Mouse (Mus musculus): ENCODE measurements around the gene Rgs6. TPM values are rescaled to one million over a fixed set of nuclear protein-coding genes. Genes with fewer than 3 reads are reported as not detected.

Rgs6 gene
- polyA plus RNA-seq, 1 experiment from 2014 or later: 12.5 TPM

DNA sequence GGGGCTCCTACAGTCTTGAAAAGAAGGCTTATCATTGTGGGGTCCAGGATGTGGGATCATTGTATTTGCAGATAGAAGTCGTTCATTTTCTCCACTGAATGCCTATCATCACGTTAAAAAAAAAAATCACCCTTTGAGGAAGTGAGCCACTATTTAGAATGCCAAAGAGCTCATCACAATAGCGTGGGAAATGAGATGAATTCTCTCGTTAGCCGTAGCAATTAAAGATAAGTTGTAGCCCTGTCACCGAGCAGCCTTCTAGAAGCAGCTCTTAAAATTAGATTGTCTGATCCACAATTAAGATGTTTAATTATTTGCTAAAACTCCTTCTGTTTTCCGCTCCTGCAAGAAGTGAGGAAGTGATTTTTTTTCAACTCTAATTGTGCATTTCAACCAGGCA lies 459.6 kb downstream of the Rgs6 start:
- Histone ChIP-seq H3K9ac (replicated peaks; ENCODE audit: low read length) (no peak overlapping the region), H3K27me3 (ENCODE audit: control insufficient read depth, insufficient read depth, low read length) (no peaks in the 10 kb centered on the region), H3K4me2 (ENCODE audit: low read length) (no peak overlapping the region), H3K9me3 (ENCODE audit: control insufficient read depth, low read length) (no peaks in the 10 kb centered on the region), H3K36me3 (ENCODE audit: control insufficient read depth, insufficient read depth, low read length) (no peaks in the 10 kb centered on the region), H3K4me1 (ENCODE audit: control insufficient read depth, insufficient read depth, low read length) (peaks cover 26% of the 10 kb centered on the region), H3K4me3 (replicated peaks; ENCODE audit: low read depth, low read length) (no peak overlapping the region), H3K27ac (replicated peaks; ENCODE audit: low read depth, low read length) (no peak overlapping the region)
- WGBS: 63% methylated on average over 7 of the region's 7 CpGs
- DNase-seq (no peak), ATAC-seq (ENCODE audit: low FRiP score, low TSS enrichment) (no peak)

GRCm38 (mm10) chr12:83050514-83050913 lies 462.4 kb downstream of the Rgs6 start:
- Histone ChIP-seq H3K4me2 (ENCODE audit: low read length) (no peak overlapping the region), H3K36me3 (ENCODE audit: control insufficient read depth, insufficient read depth, low read length) (no peaks in the 10 kb centered on the region), H3K9ac (replicated peaks; ENCODE audit: low read length) (no peak overlapping the region), H3K4me1 (ENCODE audit: control insufficient read depth, insufficient read depth, low read length) (0 out of 2 replicates have a peak, but pooled peaks cover 4% of the 10 kb centered on the region), H3K9me3 (ENCODE audit: control insufficient read depth, low read length) (no peaks in the 10 kb centered on the region), H3K27me3 (ENCODE audit: control insufficient read depth, insufficient read depth, low read length) (no peaks in the 10 kb centered on the region), H3K4me3 (replicated peaks; ENCODE audit: low read depth, low read length) (no peak overlapping the region), H3K27ac (replicated peaks; ENCODE audit: low read depth, low read length) (no peak overlapping the region)
- WGBS: 89% methylated on average over 8 of the region's 8 CpGs
- DNase-seq (no peak), ATAC-seq (ENCODE audit: low FRiP score, low TSS enrichment) (no peak)

GRCm38 (mm10) chr12:83052391-83052790 lies 464.3 kb downstream of the Rgs6 start:
- no peaks in the 10 kb centered on the region for H3K27me3 ChIP-seq (ENCODE audit: control insufficient read depth, insufficient read depth, low read length)
- H3K9ac ChIP-seq (replicated peaks; ENCODE audit: low read length): no peak overlapping the region
- DNase-seq: no peak
- 79% methylated on average over 4 of the region's 4 CpGs for WGBS
- no peak for ATAC-seq (ENCODE audit: low FRiP score, low TSS enrichment)
- no peaks in the 10 kb centered on the region for H3K36me3 ChIP-seq (ENCODE audit: control insufficient read depth, insufficient read depth, low read length)
- no peaks in the 10 kb centered on the region for H3K4me1 ChIP-seq (ENCODE audit: control insufficient read depth, insufficient read depth, low read length)
- no peaks in the 10 kb centered on the region for H3K9me3 ChIP-seq (ENCODE audit: control insufficient read depth, low read length)
- H3K27ac ChIP-seq (replicated peaks; ENCODE audit: low read depth, low read length): no peak overlapping the region
- no peak overlapping the region for H3K4me2 ChIP-seq (ENCODE audit: low read length)
- no peak overlapping the region for H3K4me3 ChIP-seq (replicated peaks; ENCODE audit: low read depth, low read length)

- Histone ChIP-seq H3K27me3 (ENCODE audit: control insufficient read depth, insufficient read depth, low read length) (no peaks in the 10 kb centered on the region), H3K9ac (replicated peaks; ENCODE audit: low read length) (no peak overlapping the region), H3K4me3 (replicated peaks; ENCODE audit: low read depth, low read length) (no peak overlapping the region), H3K4me2 (ENCODE audit: low read length) (no peak overlapping the region), H3K9me3 (ENCODE audit: control insufficient read depth, low read length) (no peaks in the 10 kb centered on the region), H3K27ac (replicated peaks; ENCODE audit: low read depth, low read length) (no peak overlapping the region), H3K4me1 (ENCODE audit: control insufficient read depth, insufficient read depth, low read length) (no peaks in the 10 kb centered on the region), H3K36me3 (ENCODE audit: control insufficient read depth, insufficient read depth, low read length) (no peaks in the 10 kb centered on the region)
- DNase-seq (no peak), ATAC-seq (ENCODE audit: low FRiP score, low TSS enrichment) (no peak)
- WGBS: 84% methylated on average over 5 of the region's 5 CpGs
These were observed 467.6 kb downstream of the Rgs6 start for GRCm38 (mm10) chr12:83055690-83056089.

DNA sequence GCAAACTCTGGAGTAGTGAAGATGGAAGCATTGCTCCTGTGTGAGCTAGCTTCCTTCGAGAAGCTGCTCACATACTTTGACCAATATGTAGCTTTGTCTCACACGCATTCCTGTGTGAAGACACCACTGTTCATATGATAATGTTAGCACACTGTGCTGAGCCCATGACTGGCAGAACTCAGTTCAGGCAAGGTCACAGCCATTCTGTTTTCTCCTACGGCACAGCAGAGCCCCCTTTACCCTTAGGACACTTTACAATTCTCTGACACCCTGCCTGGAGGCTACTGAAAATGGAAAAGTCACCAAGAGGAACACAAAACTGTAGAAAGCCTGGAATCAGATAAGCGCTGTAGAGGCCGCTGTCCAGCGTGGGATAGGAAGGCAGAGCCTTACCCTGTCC lies 478.3 kb downstream of the Rgs6 start:
- no peaks in the 10 kb centered on the region for H3K27me3 ChIP-seq (ENCODE audit: control insufficient read depth, insufficient read depth, low read length)
- WGBS: 72% methylated on average over 6 of the region's 6 CpGs
- no peak overlapping the region for H3K9ac ChIP-seq (replicated peaks; ENCODE audit: low read length)
- H3K4me1 ChIP-seq (ENCODE audit: control insufficient read depth, insufficient read depth, low read length): no peaks in the 10 kb centered on the region
- DNase-seq (no peak), ATAC-seq (ENCODE audit: low FRiP score, low TSS enrichment) (no peak)
- no peaks in the 10 kb centered on the region for H3K9me3 ChIP-seq (ENCODE audit: control insufficient read depth, low read length)
- H3K27ac ChIP-seq (replicated peaks; ENCODE audit: low read depth, low read length): no peak overlapping the region
- H3K4me3 ChIP-seq (replicated peaks; ENCODE audit: low read depth, low read length): no peak overlapping the region
- H3K36me3 ChIP-seq (ENCODE audit: control insufficient read depth, insufficient read depth, low read length): no peaks in the 10 kb centered on the region
- H3K4me2 ChIP-seq (ENCODE audit: low read length): no peak overlapping the region

DNA sequence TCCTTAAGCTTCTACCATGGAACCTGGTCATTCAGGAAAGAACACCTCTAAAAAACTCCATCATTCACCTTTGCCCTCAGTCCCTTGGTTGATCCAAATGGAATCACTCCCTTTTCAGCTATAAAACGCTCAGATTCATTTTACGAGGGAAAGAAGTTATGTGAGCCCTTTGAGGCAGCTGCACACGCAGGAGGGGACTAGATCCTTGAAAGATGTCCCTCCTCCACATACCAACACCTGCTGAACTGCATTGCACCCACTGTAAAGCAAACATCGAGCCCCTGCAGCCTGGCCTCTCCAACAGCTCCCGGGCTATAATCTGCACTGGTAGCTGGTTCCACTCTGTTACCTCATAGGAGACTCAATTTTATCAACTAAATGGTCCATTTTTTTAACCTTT lies 482.8 kb downstream of the Rgs6 start:
- no peak for ATAC-seq (ENCODE audit: low FRiP score, low TSS enrichment)
- H3K4me2 ChIP-seq (ENCODE audit: low read length): no peak overlapping the region
- no peak overlapping the region for H3K4me3 ChIP-seq (replicated peaks; ENCODE audit: low read depth, low read length)
- H3K36me3 ChIP-seq (ENCODE audit: control insufficient read depth, insufficient read depth, low read length): no peaks in the 10 kb centered on the region
- WGBS: 76% methylated on average over 5 of the region's 5 CpGs
- H3K27ac ChIP-seq (replicated peaks; ENCODE audit: low read depth, low read length): no peak overlapping the region
- no peaks in the 10 kb centered on the region for H3K9me3 ChIP-seq (ENCODE audit: control insufficient read depth, low read length)
- no peak for DNase-seq
- no peaks in the 10 kb centered on the region for H3K27me3 ChIP-seq (ENCODE audit: control insufficient read depth, insufficient read depth, low read length)
- H3K9ac ChIP-seq (replicated peaks; ENCODE audit: low read length): no peak overlapping the region
- H3K4me1 ChIP-seq (ENCODE audit: control insufficient read depth, insufficient read depth, low read length): peaks cover 18% of the 10 kb centered on the region

DNA sequence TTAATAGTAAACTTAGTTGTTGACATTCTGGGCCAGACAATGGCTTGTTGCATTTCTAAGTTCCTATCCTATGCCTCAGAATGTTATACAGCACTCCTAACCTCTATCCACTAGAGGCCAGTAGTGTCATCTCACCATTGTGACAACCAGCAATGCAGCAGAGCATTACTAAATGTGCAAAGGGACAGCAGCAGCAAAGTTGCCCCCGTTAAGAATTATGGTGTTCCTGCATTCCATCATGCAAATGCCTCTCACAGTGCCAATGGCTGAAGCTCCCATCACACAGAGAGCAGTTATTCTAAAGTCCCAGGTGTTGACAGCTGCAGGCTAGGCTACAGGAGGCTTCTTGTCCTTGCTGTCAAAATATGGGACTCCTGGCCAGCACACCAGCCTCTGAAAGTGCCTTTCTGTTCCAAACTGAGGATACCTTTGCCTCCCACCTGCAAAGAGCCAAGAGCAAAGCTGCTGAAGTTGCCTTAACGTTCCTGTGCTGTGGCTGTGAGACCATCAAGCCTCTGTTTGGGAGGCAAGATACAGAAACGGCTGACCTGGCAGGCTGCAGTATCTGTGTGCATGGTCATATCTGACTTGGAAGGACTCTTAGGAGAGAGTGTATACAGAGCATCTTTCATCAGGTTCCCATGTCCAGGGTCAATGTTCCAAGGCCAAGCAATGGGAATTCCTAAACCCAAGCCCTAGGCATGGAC lies 484.2 kb downstream of the Rgs6 start:
- ATAC-seq (ENCODE audit: low FRiP score, low TSS enrichment): no peak
- DNase-seq: peak; percentile 73
- WGBS: 48% methylated on average over 3 of the region's 3 CpGs
- peaks cover 18% of the 10 kb centered on the region for H3K4me1 ChIP-seq (ENCODE audit: control insufficient read depth, insufficient read depth, low read length)
- H3K4me2 ChIP-seq (ENCODE audit: low read length): no peak overlapping the region
- H3K9ac ChIP-seq (replicated peaks; ENCODE audit: low read length): no peak overlapping the region
- H3K27me3 ChIP-seq (ENCODE audit: control insufficient read depth, insufficient read depth, low read length): no peaks in the 10 kb centered on the region
- peak overlapping the region; percentile 73 for H3K27ac ChIP-seq (replicated peaks; ENCODE audit: low read depth, low read length)
- no peaks in the 10 kb centered on the region for H3K36me3 ChIP-seq (ENCODE audit: control insufficient read depth, insufficient read depth, low read length)
- H3K9me3 ChIP-seq (ENCODE audit: control insufficient read depth, low read length): no peaks in the 10 kb centered on the region
- H3K4me3 ChIP-seq (replicated peaks; ENCODE audit: low read depth, low read length): no peak overlapping the region

- Histone ChIP-seq H3K4me3 (replicated peaks; ENCODE audit: low read depth, low read length) (no peak overlapping the region), H3K9ac (replicated peaks; ENCODE audit: low read length) (no peak overlapping the region), H3K27ac (replicated peaks; ENCODE audit: low read depth, low read length) (peak overlapping the region; percentile 73), H3K36me3 (ENCODE audit: control insufficient read depth, insufficient read depth, low read length) (no peaks in the 10 kb centered on the region), H3K4me2 (ENCODE audit: low read length) (no peak overlapping the region), H3K9me3 (ENCODE audit: control insufficient read depth, low read length) (no peaks in the 10 kb centered on the region), H3K4me1 (ENCODE audit: control insufficient read depth, insufficient read depth, low read length) (peaks cover 18% of the 10 kb centered on the region), H3K27me3 (ENCODE audit: control insufficient read depth, insufficient read depth, low read length) (no peaks in the 10 kb centered on the region)
- ATAC-seq (ENCODE audit: low FRiP score, low TSS enrichment) (peak; percentile 93), DNase-seq (peak; percentile 82)
- 20% methylated on average over 13 of the region's 13 CpGs for WGBS
These were observed 485.1 kb downstream of the Rgs6 start for GRCm38 (mm10) chr12:83072951-83073878.

Measured in midbrain, embryonic 14.5 days (tissue).